Mouse (Mus musculus) stomach, postnatal 0 days (tissue): ENCODE measurements around the gene Cldn14.

ENCODE experiments used
- CTCF ChIP-seq: IDR thresholded peaks from 2 replicates; pipeline ENCODE4 v1.5.1; 2016; ENCODE audit warnings: antibody characterized with exemption, low read depth, mild to moderate bottlenecking, moderate library complexity
- EP300 ChIP-seq: optimal IDR thresholded peaks from 2 replicates; pipeline ENCODE3; 2016; ENCODE audit warnings: antibody characterized with exemption

GRCm38 (mm10) chr16:93957402-93957801 is 51.2 kb downstream of the Cldn14 start:
- TF ChIP-seq CTCF = no peak
- TF ChIP-seq EP300 = no peak
